In the genomic region with DNA sequence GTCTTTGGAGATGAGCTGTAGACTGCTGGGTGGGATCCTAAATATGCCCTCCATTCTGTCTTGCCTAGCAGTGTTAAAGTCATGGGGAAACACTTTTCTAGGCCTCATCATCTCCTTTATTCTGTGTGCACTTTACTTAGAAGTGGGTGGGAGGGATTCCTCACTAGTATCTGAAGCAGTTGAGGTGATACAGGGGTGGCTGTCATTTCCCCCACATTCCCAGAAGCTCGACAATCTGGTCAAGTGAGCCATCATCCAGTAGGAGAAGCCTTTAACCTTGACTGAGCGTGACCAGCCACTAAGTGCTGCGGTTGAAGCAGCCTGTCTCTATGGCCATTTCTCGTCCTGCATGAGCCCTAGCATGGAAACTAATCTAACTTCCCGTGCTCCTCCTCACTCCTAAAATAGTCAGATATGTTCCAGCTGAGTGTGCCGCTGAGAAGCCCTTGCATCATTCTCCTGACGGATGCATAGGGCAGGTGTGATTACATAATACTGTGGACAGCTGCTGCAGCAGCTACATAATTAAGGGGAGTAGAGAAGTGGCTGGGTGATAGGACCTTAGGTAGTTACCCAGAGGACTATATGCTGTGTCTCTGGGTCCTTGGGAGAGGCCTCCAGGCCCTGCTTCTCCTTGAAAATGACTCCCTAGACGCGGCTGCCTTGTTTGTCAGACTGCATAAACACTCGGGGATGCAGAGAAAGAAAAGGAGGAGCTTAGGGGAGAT, we compare ENCODE assay signal across 10 mouse cellular contexts. TPM values are rescaled to one million over a fixed set of nuclear protein-coding genes. Genes with fewer than 3 reads are reported as not detected.
DNase-seq lines count a peak whose midpoint lies in the region; ATAC-seq and TF ChIP-seq lines count a peak whose summit lies in the region.
"Had no signal": no experiment of that assay in that cellular context is flagged by ENCODE, and none has a peak within 500 bp of the region (broad histone marks: within the 10 kb centered on the region; RNA-seq: fewer than 3 reads in every experiment).

No protein-coding gene starts in this region.

- H3K4me2 ChIP-seq in forebrain, embryonic 16.5 days (ENCODE audit: low read length) = peak overlapping the region; percentile 54; the same call in 1 of the 2 replicates
- peak overlapping the region; percentile 40 for H3K4me2 ChIP-seq in hindbrain, embryonic 16.5 days (ENCODE audit: low read length)
- H3K4me2 ChIP-seq: heart, embryonic 15.5 days had no signal

- no peak for ATAC-seq in forebrain, embryonic 16.5 days
- no peak; the same call in none of the 2 replicates for ATAC-seq in hindbrain, embryonic 16.5 days

- H3K27me3 ChIP-seq in forebrain, embryonic 16.5 days (replicated peaks; ENCODE audit: control insufficient read depth, insufficient read depth, low read length) = no peaks in the 10 kb centered on the region
- no peaks in the 10 kb centered on the region for H3K27me3 ChIP-seq in hindbrain, embryonic 16.5 days (replicated peaks; ENCODE audit: control insufficient read depth, insufficient read depth, low read length)
- no peaks in the 10 kb centered on the region for H3K27me3 ChIP-seq in heart, adult 2 months (ENCODE audit: control insufficient read depth, insufficient read depth, low read length)
- H3K27me3 ChIP-seq: heart, embryonic 15.5 days had no signal

- H3K36me3 ChIP-seq in forebrain, embryonic 16.5 days (ENCODE audit: control insufficient read depth, insufficient read depth) = no peaks in the 10 kb centered on the region
- H3K36me3 ChIP-seq in hindbrain, embryonic 16.5 days (ENCODE audit: control insufficient read depth, insufficient read depth, low read length) = no peaks in the 10 kb centered on the region
- H3K36me3 ChIP-seq in heart, adult 2 months (ENCODE audit: control insufficient read depth, insufficient read depth, low read length) = no peaks in the 10 kb centered on the region
- H3K36me3 ChIP-seq: heart, embryonic 15.5 days had no signal

- H3K27ac ChIP-seq in left cerebral cortex, adult 2 months = peak overlapping the region; percentile 89
- H3K27ac ChIP-seq in forebrain, embryonic 16.5 days (ENCODE audit: low read length) = peak overlapping the region; percentile 72
- peak overlapping the region; percentile 48 for H3K27ac ChIP-seq in hindbrain, embryonic 16.5 days (ENCODE audit: low read depth, low read length)
- H3K27ac ChIP-seq in heart, adult 2 months = no peak overlapping the region
- H3K27ac ChIP-seq: heart, embryonic 15.5 days; liver, embryonic 14.5 days had no signal

- no peak for DNase-seq in left cerebral cortex, adult 2 months (ENCODE audit: extremely low spot score in 1 of 2, low spot score in 2 of 2)
- DNase-seq in left cerebral cortex, adult 8-10 months (ENCODE audit: low spot score in 2 of 2) = no peak
- peak; percentile 55 for DNase-seq in retina, embryonic 14.5 days (ENCODE audit: low spot score)
- DNase-seq in heart, adult 2 months = no peak
- no peak for DNase-seq in embryo, embryonic 11 days
- DNase-seq: kidney, adult 18-20 months had no signal

- WGBS in forebrain, embryonic 16.5 days = 63% methylated on average over 10 of the region's 10 CpGs
- WGBS in hindbrain, embryonic 16.5 days = 52% methylated on average over 10 of the region's 10 CpGs
- 55% methylated on average over 10 of the region's 10 CpGs for WGBS in heart, adult 2 months

- no peaks in the 10 kb centered on the region for H3K9me3 ChIP-seq in forebrain, embryonic 16.5 days (ENCODE audit: control insufficient read depth, low read length)
- no peaks in the 10 kb centered on the region for H3K9me3 ChIP-seq in hindbrain, embryonic 16.5 days (ENCODE audit: control insufficient read depth, low read length)
- H3K9me3 ChIP-seq: heart, embryonic 15.5 days had no signal

- peaks cover 17% of the 10 kb centered on the region for H3K4me1 ChIP-seq in forebrain, embryonic 16.5 days (replicated peaks; ENCODE audit: control insufficient read depth, insufficient read depth, low read length)
- peaks cover 17% of the 10 kb centered on the region for H3K4me1 ChIP-seq in hindbrain, embryonic 16.5 days (ENCODE audit: control insufficient read depth, insufficient read depth, low read depth, low read length)
- peaks cover 3% of the 10 kb centered on the region; the same call in 1 of the 2 replicates for H3K4me1 ChIP-seq in heart, adult 2 months (ENCODE audit: control insufficient read depth, insufficient read depth, low read length)
- H3K4me1 ChIP-seq: heart, embryonic 15.5 days had no signal

- H3K9ac ChIP-seq in forebrain, embryonic 16.5 days (replicated peaks; ENCODE audit: low read depth, low read length) = no peak overlapping the region
- H3K9ac ChIP-seq in hindbrain, embryonic 16.5 days (ENCODE audit: low read depth, low read length) = no peak overlapping the region
- no peak overlapping the region for H3K9ac ChIP-seq in heart, adult 2 months (ENCODE audit: low read depth, low read length)
- H3K9ac ChIP-seq: heart, embryonic 15.5 days; liver, embryonic 14.5 days had no signal

- no peaks in the 10 kb centered on the region for H3K79me2 ChIP-seq in heart, adult 2 months (replicated peaks; ENCODE audit: control insufficient read depth, insufficient read depth, low read length)

- no peak for TF ChIP-seq EP300 in heart, adult 2 months (IDR thresholded peaks at IDR 0.05; ENCODE audit: insufficient read depth, low read depth, low read length)

- no peak overlapping the region for H3K4me3 ChIP-seq in left cerebral cortex, adult 2 months
- H3K4me3 ChIP-seq in forebrain, embryonic 16.5 days (replicated peaks; ENCODE audit: low read length) = no peak overlapping the region
- no peak overlapping the region for H3K4me3 ChIP-seq in hindbrain, embryonic 16.5 days (ENCODE audit: low read length)
- no peak overlapping the region for H3K4me3 ChIP-seq in heart, adult 2 months
- H3K4me3 ChIP-seq: heart, embryonic 15.5 days had no signal

- TF ChIP-seq CTCF in left cerebral cortex, adult 2 months (IDR thresholded peaks at IDR 0.05) = no peak
- TF ChIP-seq CTCF in heart, adult 2 months (IDR thresholded peaks at IDR 0.05) = no peak

- intact Hi-C loops in left cerebral cortex, adult 2 months (cut with DNase I) = loop anchor here (2.0 kb wide), 1 partner anchor 16 kb away; no protein-coding TSS in a partner anchor
- intact Hi-C loops in heart, adult 2 months (cut with DNase I) = no loop called here

- no peak for TF ChIP-seq POLR2A in heart, adult 2 months (IDR thresholded peaks at IDR 0.05; ENCODE audit: insufficient read depth, low read depth, low read length)

RNA-seq across cellular contexts. Expression of a gene that starts 12.2 kb away (rescaled TPM):
- total RNA-seq in left cerebral cortex, adult 2 months (2021) = 100 to 1,000 TPM; 156 to 162 TPM
- total RNA-seq in left cerebral cortex, adult 8-10 months (2022) = 100 to 1,000 TPM; 121 to 161 (median 143) TPM
- 0.72 and 0.94 TPM in 2 replicates for polyA plus RNA-seq in forebrain, embryonic 16.5 days (2015; fragmentation: Nextera tagmentation; extraction: Ambion mirVana)
- 1.9 and 2.6 TPM in 2 replicates for polyA plus RNA-seq in hindbrain, embryonic 16.5 days (2015; fragmentation: Nextera tagmentation; extraction: Ambion mirVana)
- 1 to 10 TPM; 1.0 to 1.6 TPM for total RNA-seq in heart, adult 2 months (2021)
- 1.1 and 1.6 TPM in 2 replicates for polyA plus RNA-seq in heart, adult 2 months (2012; rRNA removed)

Comparison
In these comparisons a context has a peak if more than half of its experiments do, and no peak if none do; other contexts are left out.
1. RNA of a gene that starts 12.2 kb away (total RNA-seq): 156 to 162 TPM in left cerebral cortex, adult 2 months and 121 to 161 TPM in left cerebral cortex, adult 8-10 months; 1.0 to 1.6 TPM in heart, adult 2 months; every median in the first group is over 10 times any median in the second.